Mouse (Mus musculus) forebrain, postnatal 0 days (tissue): ENCODE results near the gene Pm20d1. TPM values are rescaled to one million over a fixed set of nuclear protein-coding genes. Genes with fewer than 3 reads are reported as not detected.

Source experiments
- ATAC-seq: fragments of 200-750 bp; cut with Nextera tagmentation; 2 replicates; pipeline ENCODE4 v1.8.0; 2017; ENCODE audit warnings: mild to moderate bottlenecking, moderate library complexity
- DNase-seq: peaks from one replicate; pipeline ENCODE4 v3.0.0-alpha.2; 2015
- H3K27ac ChIP-seq: fragments of 300-500 bp; sonication (generic); 2 replicates; pipeline ENCODE4 v1.5.1; 2014; ENCODE audit warnings: low read depth, mild to moderate bottlenecking, antibody characterized with exemption, low read length, moderate library complexity, mixed read lengths
- H3K27me3 ChIP-seq: fragments of 300-500 bp; sonication (generic); 2 replicates; pipeline ENCODE4 v1.6.1; 2014; ENCODE audit warnings: mild to moderate bottlenecking, low read length, mixed read lengths; ENCODE audit not compliant: insufficient read depth
- H3K36me3 ChIP-seq: fragments of 300-500 bp; sonication (generic); 2 replicates; pipeline ENCODE4 v1.6.1; 2014; ENCODE audit warnings: mild to moderate bottlenecking, moderate library complexity; ENCODE audit not compliant: insufficient read depth
- H3K4me1 ChIP-seq: fragments of 300-500 bp; sonication (generic); 2 replicates; pipeline ENCODE4 v1.6.1; 2014; ENCODE audit warnings: antibody characterized with exemption; ENCODE audit not compliant: insufficient read depth
- H3K4me2 ChIP-seq: fragments of 300-500 bp; sonication (generic); 2 replicates; pipeline ENCODE4 v1.6.1; 2014; ENCODE audit warnings: low read depth, mild to moderate bottlenecking, moderate library complexity
- H3K4me3 ChIP-seq: fragments of 300-500 bp; sonication (generic); 2 replicates; pipeline ENCODE4 v1.5.1; 2014; ENCODE audit warnings: low read depth, low read length, mixed read lengths
- H3K9ac ChIP-seq: fragments of 300-500 bp; sonication (generic); 2 replicates; pipeline ENCODE4 v1.6.1; 2014; ENCODE audit warnings: mild to moderate bottlenecking
- H3K9me3 ChIP-seq: fragments of 300-500 bp; sonication (generic); 2 replicates; pipeline ENCODE4 v1.6.1; 2016; ENCODE audit warnings: low read length
- CTCF ChIP-seq: sonication (generic); IDR thresholded peaks from 2 replicates; pipeline ENCODE4 v1.5.1; 2016; ENCODE audit warnings: antibody characterized with exemption, control low read depth, low read depth
- whole genome bisulfite sequencing: fragments of 180-500 bp; shearing (Covaris S2); extraction: QIAGEN DNeasy Blood & Tissue Kit; methylation state at CpG from one replicate; pipeline ENCODE4 v1.1.7; 2014; 5-methylcytosine and 5-hydroxymethylcytosine counted together
- polyA plus RNA-seq: library from polyadenylated mRNA; unstranded; fragments of >200 nt; fragmentation: Nextera tagmentation; extraction: Ambion mirVana; gene quantifications from 2 replicates; pipeline ENCODE4 v1.2.1, GENCODE M21; 2015
- total RNA-seq: library from RNA; depleted of rRNA; stranded (reverse); fragments of >200 nt; gene quantifications from 2 replicates; pipeline ENCODE4 v1.2.3, GENCODE M21; 2014

The Pm20d1 gene
- total and polyA plus RNA-seq, 2 experiments from 2014 or later = 0.19 to 0.33 TPM

- Histone ChIP-seq H3K27me3 (no peaks in the 10 kb centered on the region), H3K27ac (peak overlapping the region; percentile 85), H3K9ac (peak overlapping the region; percentile 78), H3K4me1 (peaks cover 19% of the 10 kb centered on the region), H3K9me3 (no peaks in the 10 kb centered on the region), H3K4me3 (peak overlapping the region; percentile 80), H3K4me2 (peak overlapping the region; percentile 92), H3K36me3 (0 out of 2 replicates have a peak, but pooled peaks cover 7% of the 10 kb centered on the region)
- under 1% methylated on average over 20 of the region's 22 CpGs for WGBS
- peak; percentile 46 for ATAC-seq
- TF ChIP-seq CTCF = 0 out of 2 replicates have a peak, but pooled peaks have one; percentile 1
- DNase-seq = no peak
These were observed 31.3 kb downstream of the Pm20d1 start for GRCm38 (mm10) chr1:131828297-131829126.

GRCm38 (mm10) chr1:131829279-131829678 lies 32.1 kb downstream of the Pm20d1 start:
- 0 out of 2 replicates have a peak overlapping the region, but pooled peaks have one; percentile 78 for H3K9ac ChIP-seq
- 44% methylated on average over 5 of the region's 5 CpGs for WGBS
- peak overlapping the region; percentile 92 for H3K4me2 ChIP-seq
- H3K4me1 ChIP-seq = peaks cover 19% of the 10 kb centered on the region
- no peaks in the 10 kb centered on the region for H3K9me3 ChIP-seq
- TF ChIP-seq CTCF = no peak
- H3K36me3 ChIP-seq = 0 out of 2 replicates have a peak, but pooled peaks cover 7% of the 10 kb centered on the region
- peak overlapping the region; percentile 80 for H3K4me3 ChIP-seq
- no peak overlapping the region for H3K27ac ChIP-seq
- ATAC-seq (no peak), DNase-seq (no peak)
- H3K27me3 ChIP-seq = no peaks in the 10 kb centered on the region

- Histone ChIP-seq H3K4me2 (0 out of 2 replicates have a peak overlapping the region, but pooled peaks have one; percentile 15), H3K27ac (no peak overlapping the region)
- 87% methylated on average over 15 of the region's 15 CpGs for WGBS
These were observed 33.4 kb downstream of the Pm20d1 start for GRCm38 (mm10) chr1:131830561-131830960.

GRCm38 (mm10) chr1:131830971-131831641 lies 33.9 kb downstream of the Pm20d1 start:
- Histone ChIP-seq H3K9me3 (no peaks in the 10 kb centered on the region), H3K4me1 (peaks cover 19% of the 10 kb centered on the region), H3K4me2 (no peak overlapping the region), H3K27me3 (no peaks in the 10 kb centered on the region), H3K36me3 (0 out of 2 replicates have a peak, but pooled peaks cover 7% of the 10 kb centered on the region), H3K9ac (no peak overlapping the region), H3K27ac (no peak overlapping the region), H3K4me3 (no peak overlapping the region)
- WGBS = 82% methylated on average over 8 of the region's 8 CpGs
- ATAC-seq (no peak), DNase-seq (no peak)
- no peak for TF ChIP-seq CTCF

More at GRCm38 (mm10) chr1:131830561-131830960, 33.4 kb downstream of the Pm20d1 start:
- H3K4me3 ChIP-seq = no peak overlapping the region
- no peak for TF ChIP-seq CTCF
- peaks cover 19% of the 10 kb centered on the region for H3K4me1 ChIP-seq
- DNase-seq = no peak
- no peak overlapping the region for H3K9ac ChIP-seq
- no peaks in the 10 kb centered on the region for H3K27me3 ChIP-seq
- 0 out of 2 replicates have a peak, but pooled peaks cover 7% of the 10 kb centered on the region for H3K36me3 ChIP-seq
- no peaks in the 10 kb centered on the region for H3K9me3 ChIP-seq
- no peak for ATAC-seq

- H3K4me3 ChIP-seq = no peak overlapping the region
- ATAC-seq = no peak
- no peak overlapping the region for H3K9ac ChIP-seq
- peaks cover 21% of the 10 kb centered on the region for H3K36me3 ChIP-seq
- no peak overlapping the region for H3K4me2 ChIP-seq
- no peaks in the 10 kb centered on the region for H3K27me3 ChIP-seq
- TF ChIP-seq CTCF = no peak
- peaks cover 4% of the 10 kb centered on the region; the same call in 1 of the 2 replicates for H3K4me1 ChIP-seq
- H3K9me3 ChIP-seq = no peaks in the 10 kb centered on the region
- no peak for DNase-seq
- 74% methylated on average over 3 of the region's 3 CpGs for WGBS
- H3K27ac ChIP-seq = no peak overlapping the region
These were observed 39.9 kb downstream of the Pm20d1 start for GRCm38 (mm10) chr1:131837035-131837434.

- Histone ChIP-seq H3K4me2 (no peak overlapping the region), H3K4me3 (no peak overlapping the region), H3K9me3 (no peaks in the 10 kb centered on the region), H3K9ac (no peak overlapping the region), H3K36me3 (peaks cover 36% of the 10 kb centered on the region), H3K4me1 (no peaks in the 10 kb centered on the region; the same call in 1 of the 2 replicates), H3K27ac (no peak overlapping the region), H3K27me3 (no peaks in the 10 kb centered on the region)
- no peak for DNase-seq
- ATAC-seq = no peak
- TF ChIP-seq CTCF = no peak
- WGBS = 81% methylated on average over 5 of the region's 5 CpGs
These were observed 41.4 kb downstream of the Pm20d1 start for GRCm38 (mm10) chr1:131838542-131838941.

GRCm38 (mm10) chr1:131839279-131839678 lies 42.1 kb downstream of the Pm20d1 start:
- no peak overlapping the region for H3K4me2 ChIP-seq
- 38% methylated on average over 2 of the region's 2 CpGs for WGBS
- H3K9me3 ChIP-seq = no peaks in the 10 kb centered on the region
- H3K9ac ChIP-seq = no peak overlapping the region
- ATAC-seq (peak; percentile 58), DNase-seq (no peak)
- no peaks in the 10 kb centered on the region for H3K4me1 ChIP-seq
- 0 out of 2 replicates have a peak overlapping the region, but pooled peaks have one; percentile 9 for H3K27ac ChIP-seq
- H3K4me3 ChIP-seq = no peak overlapping the region
- H3K27me3 ChIP-seq = no peaks in the 10 kb centered on the region
- TF ChIP-seq CTCF = no peak
- H3K36me3 ChIP-seq = peaks cover 42% of the 10 kb centered on the region
